ENCODE assay signal across 10 mouse cellular contexts in the genomic region with DNA sequence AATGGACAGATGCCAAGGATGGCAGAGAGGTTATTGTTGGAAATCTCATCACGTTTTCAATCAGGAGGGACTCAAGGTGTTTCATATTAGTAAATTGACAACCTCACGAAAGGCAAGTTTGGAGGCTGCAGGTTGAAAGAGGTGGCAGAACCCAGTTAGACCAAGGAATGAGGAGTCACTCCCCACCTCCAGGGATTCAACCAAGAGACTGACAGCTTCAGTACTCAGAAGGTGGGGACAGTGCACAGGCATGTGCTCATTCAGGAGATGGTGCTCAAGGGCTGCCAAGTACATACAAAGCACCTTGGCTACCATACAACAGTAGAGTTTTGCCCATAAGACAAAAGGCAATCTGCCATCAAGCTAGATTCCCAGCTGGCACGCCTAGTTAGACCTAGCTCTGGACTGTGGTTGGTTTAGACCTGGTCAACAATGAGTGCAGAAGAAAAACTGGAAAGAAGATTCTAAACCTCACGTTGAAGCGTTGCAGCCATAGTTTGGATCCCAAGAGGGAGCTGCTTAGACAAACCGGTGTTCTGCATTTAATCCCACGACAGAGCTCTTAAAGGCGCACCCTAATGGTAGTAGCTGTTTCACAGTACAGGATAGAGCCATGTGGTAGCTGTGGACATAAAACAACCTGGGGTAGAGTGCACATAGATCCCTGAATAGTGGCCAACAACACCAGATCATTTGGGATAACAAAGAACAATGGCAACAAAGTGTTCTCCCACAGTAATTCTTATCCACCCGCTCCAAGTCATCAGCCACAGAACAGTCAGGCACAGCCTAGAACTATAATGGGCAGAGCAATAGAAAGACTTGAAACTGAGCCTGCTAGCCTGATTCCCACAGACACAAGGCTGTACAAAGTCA. TPM values are rescaled to one million over a fixed set of nuclear protein-coding genes. Genes with fewer than 3 reads are reported as not detected.
DNase-seq lines count a peak whose midpoint lies in the region; ATAC-seq lines count a peak whose summit lies in the region.
"Had no signal": no experiment of that assay in that cellular context is flagged by ENCODE, and none has a peak within 500 bp of the region (broad histone marks: within the 10 kb centered on the region; RNA-seq: fewer than 3 reads in every experiment).

No protein-coding gene starts in this region.

- WGBS in heart, embryonic 13.5 days, result 77% methylated on average over 9 of the region's 9 CpGs
- WGBS in heart, embryonic 10.5 days, result 75% methylated on average over 9 of the region's 9 CpGs
- 82% methylated on average over 9 of the region's 9 CpGs for WGBS in neural tube, embryonic 11.5 days
- 80% methylated on average over 9 of the region's 9 CpGs for WGBS in hindbrain, embryonic 14.5 days

- H3K9me3 ChIP-seq in heart, embryonic 13.5 days, result no peaks in the 10 kb centered on the region
- H3K9me3 ChIP-seq in heart, embryonic 10.5 days, result no peaks in the 10 kb centered on the region
- H3K9me3 ChIP-seq in neural tube, embryonic 11.5 days (ENCODE audit: control insufficient read depth, low read length), result no peaks in the 10 kb centered on the region
- no peaks in the 10 kb centered on the region for H3K9me3 ChIP-seq in hindbrain, embryonic 14.5 days (ENCODE audit: control insufficient read depth, low read length)

- H3K9ac ChIP-seq in heart, embryonic 13.5 days, result no peak overlapping the region
- peak overlapping the region; percentile 18; the same call in 1 of the 2 replicates for H3K9ac ChIP-seq in neural tube, embryonic 11.5 days (ENCODE audit: low read length)
- peak overlapping the region; percentile 67; the same call in 1 of the 2 replicates for H3K9ac ChIP-seq in hindbrain, embryonic 14.5 days

- no peak for DNase-seq in heart, embryonic 10.5 days (ENCODE audit: low spot score)
- DNase-seq in neural tube, embryonic 11.5 days (ENCODE audit: low spot score), result no peak
- DNase-seq in neural tube, embryonic 10.5 days (ENCODE audit: extremely low spot score, low spot score), result no peak
- no peak for DNase-seq in hindbrain, embryonic 14.5 days (ENCODE audit: low spot score)
- no peak for DNase-seq in layer of hippocampus, postnatal 14 days (ENCODE audit: low spot score in 2 of 2)
- DNase-seq: right cerebral cortex, postnatal 25 days; thymus, postnatal 14 days had no signal

- no peak for ATAC-seq in heart, embryonic 13.5 days (ENCODE audit: extremely low read depth, insufficient number of reproducible peaks, low FRiP score, low TSS enrichment)
- ATAC-seq in neural tube, embryonic 11.5 days (ENCODE audit: insufficient read depth, low FRiP score, low TSS enrichment), result no peak
- ATAC-seq in hindbrain, embryonic 14.5 days (ENCODE audit: low FRiP score), result no peak
- ATAC-seq in inflammation-experienced regulatory T-cells, adult 6 months, result no peak
- no peak for ATAC-seq in megakaryocyte-erythroid progenitor cell, adult 5-6 weeks (replicated peaks; ENCODE audit: low FRiP score, low TSS enrichment, poor library complexity, severe bottlenecking)

- peaks cover 16% of the 10 kb centered on the region for H3K4me1 ChIP-seq in heart, embryonic 13.5 days
- H3K4me1 ChIP-seq in heart, embryonic 10.5 days, result peaks cover 21% of the 10 kb centered on the region
- no peaks in the 10 kb centered on the region; the same call in 1 of the 2 replicates for H3K4me1 ChIP-seq in neural tube, embryonic 11.5 days (ENCODE audit: control insufficient read depth, insufficient read depth, low read length)
- H3K4me1 ChIP-seq in hindbrain, embryonic 14.5 days (replicated peaks; ENCODE audit: control insufficient read depth, insufficient read depth, low read length), result peaks cover 21% of the 10 kb centered on the region

- peak overlapping the region; percentile 76 for H3K4me2 ChIP-seq in heart, embryonic 13.5 days
- H3K4me2 ChIP-seq in neural tube, embryonic 11.5 days (ENCODE audit: low read depth), result no peak overlapping the region
- H3K4me2 ChIP-seq in hindbrain, embryonic 14.5 days (replicated peaks), result peak overlapping the region; percentile 64

- H3K36me3 ChIP-seq in heart, embryonic 13.5 days, result 0 out of 2 replicates have a peak, but pooled peaks cover 4% of the 10 kb centered on the region
- 0 out of 2 replicates have a peak, but pooled peaks cover 1% of the 10 kb centered on the region for H3K36me3 ChIP-seq in heart, embryonic 10.5 days
- no peaks in the 10 kb centered on the region for H3K36me3 ChIP-seq in neural tube, embryonic 11.5 days (ENCODE audit: control insufficient read depth, insufficient read depth, low read length)
- H3K36me3 ChIP-seq in hindbrain, embryonic 14.5 days (replicated peaks; ENCODE audit: control insufficient read depth, insufficient read depth), result no peaks in the 10 kb centered on the region

- H3K27ac ChIP-seq in heart, embryonic 13.5 days (replicated peaks), result no peak overlapping the region
- no peak overlapping the region for H3K27ac ChIP-seq in heart, embryonic 10.5 days
- no peak overlapping the region for H3K27ac ChIP-seq in neural tube, embryonic 11.5 days (ENCODE audit: low read depth, low read length)
- peak overlapping the region; percentile 92 for H3K27ac ChIP-seq in hindbrain, embryonic 14.5 days

- H3K4me3 ChIP-seq in heart, embryonic 13.5 days, result no peak overlapping the region
- H3K4me3 ChIP-seq in heart, embryonic 10.5 days, result no peak overlapping the region
- H3K4me3 ChIP-seq in neural tube, embryonic 11.5 days (ENCODE audit: low read depth, low read length), result no peak overlapping the region
- H3K4me3 ChIP-seq in hindbrain, embryonic 14.5 days (replicated peaks; ENCODE audit: low read length), result peak overlapping the region; percentile 39

- no peaks in the 10 kb centered on the region for H3K27me3 ChIP-seq in heart, embryonic 13.5 days (replicated peaks)
- no peaks in the 10 kb centered on the region for H3K27me3 ChIP-seq in heart, embryonic 10.5 days (ENCODE audit: insufficient read depth, poor library complexity, severe bottlenecking)
- H3K27me3 ChIP-seq in neural tube, embryonic 11.5 days (ENCODE audit: control insufficient read depth, insufficient read depth, low read length), result no peaks in the 10 kb centered on the region
- H3K27me3 ChIP-seq in hindbrain, embryonic 14.5 days (ENCODE audit: control insufficient read depth, insufficient read depth, low read length), result no peaks in the 10 kb centered on the region

RNA-seq across cellular contexts. Expression of gene Pecr, which starts 27.5 kb away (rescaled TPM):
- polyA plus RNA-seq in heart, embryonic 13.5 days (2015; fragmentation: Nextera tagmentation; extraction: Ambion mirVana), result 20.4 and 23.7 TPM in 2 replicates
- polyA plus RNA-seq in heart, embryonic 10.5 days (2016; fragmentation: Nextera tagmentation; extraction: Ambion mirVana), result 20.4 and 28.6 TPM in 2 replicates
- polyA plus RNA-seq in neural tube, embryonic 11.5 days (2014; fragmentation: Nextera tagmentation; extraction: Ambion mirVana), result 14.0 and 17.3 TPM in 2 replicates
- polyA plus RNA-seq in hindbrain, embryonic 14.5 days (2014; fragmentation: Nextera tagmentation; extraction: Ambion mirVana), result 6.3 and 7.8 TPM in 2 replicates
- 1 to 10 TPM; 3.4 to 4.2 (median 4.1) TPM for polyA plus RNA-seq in inflammation-experienced regulatory T-cells, adult 6 months (2017; shearing (Covaris generic))
- 1 to 10 TPM; 5.9 to 6.1 TPM for total RNA-seq in layer of hippocampus, postnatal 14 days (2021)
- 16.5 and 18.1 TPM in 2 replicates for total RNA-seq in megakaryocyte-erythroid progenitor cell, adult 5-6 weeks (2014; fragmentation: Nextera tagmentation)
- 13.3 and 23.8 TPM in 2 replicates for total RNA-seq in megakaryocyte-erythroid progenitor cell, adult 5-6 weeks (2017)

RNA-seq across cellular contexts. Expression of gene Tmem169, which starts 27.6 kb away (rescaled TPM):
- 0.33 and 0.35 TPM in 2 replicates for polyA plus RNA-seq in heart, embryonic 13.5 days (2015; fragmentation: Nextera tagmentation; extraction: Ambion mirVana)
- polyA plus RNA-seq in heart, embryonic 10.5 days (2016; fragmentation: Nextera tagmentation; extraction: Ambion mirVana), result 0.36 and 1.1 TPM in 2 replicates
- polyA plus RNA-seq in neural tube, embryonic 11.5 days (2014; fragmentation: Nextera tagmentation; extraction: Ambion mirVana), result 17.8 and 22.6 TPM in 2 replicates
- polyA plus RNA-seq in hindbrain, embryonic 14.5 days (2014; fragmentation: Nextera tagmentation; extraction: Ambion mirVana), result 36.8 and 39.8 TPM in 2 replicates
- polyA plus RNA-seq in inflammation-experienced regulatory T-cells, adult 6 months (2017; shearing (Covaris generic)), result not detected
- 10 to 100 TPM; 25.5 to 26.1 TPM for total RNA-seq in layer of hippocampus, postnatal 14 days (2021)
- not detected in 2 replicates for total RNA-seq in megakaryocyte-erythroid progenitor cell, adult 5-6 weeks (2014; fragmentation: Nextera tagmentation)
- 0.08 TPM in 1 of 2 replicates, not detected in the other for total RNA-seq in megakaryocyte-erythroid progenitor cell, adult 5-6 weeks (2017)

RNA-seq across cellular contexts. Expression of gene Mreg, which starts 44.5 kb away (rescaled TPM):
- 4.0 TPM in 2 replicates for polyA plus RNA-seq in heart, embryonic 13.5 days (2015; fragmentation: Nextera tagmentation; extraction: Ambion mirVana)
- 4.0 and 4.2 TPM in 2 replicates for polyA plus RNA-seq in heart, embryonic 10.5 days (2016; fragmentation: Nextera tagmentation; extraction: Ambion mirVana)
- 31.0 and 38.8 TPM in 2 replicates for polyA plus RNA-seq in neural tube, embryonic 11.5 days (2014; fragmentation: Nextera tagmentation; extraction: Ambion mirVana)
- 2.7 and 3.9 TPM in 2 replicates for polyA plus RNA-seq in hindbrain, embryonic 14.5 days (2014; fragmentation: Nextera tagmentation; extraction: Ambion mirVana)
- under 1 TPM in 1 of 3 experiments, not detected in 2; 0.47 TPM for polyA plus RNA-seq in inflammation-experienced regulatory T-cells, adult 6 months (2017; shearing (Covaris generic))
- total RNA-seq in layer of hippocampus, postnatal 14 days (2021), result 1 to 10 TPM; 3.1 to 4.5 TPM
- not detected in 2 replicates for total RNA-seq in megakaryocyte-erythroid progenitor cell, adult 5-6 weeks (2014; fragmentation: Nextera tagmentation)
- total RNA-seq in megakaryocyte-erythroid progenitor cell, adult 5-6 weeks (2017), result not detected in 2 replicates

RNA-seq across cellular contexts. Expression of gene Xrcc5, which starts 50.6 kb away (rescaled TPM):
- polyA plus RNA-seq in heart, embryonic 13.5 days (2015; fragmentation: Nextera tagmentation; extraction: Ambion mirVana), result 18.1 TPM in 2 replicates
- polyA plus RNA-seq in heart, embryonic 10.5 days (2016; fragmentation: Nextera tagmentation; extraction: Ambion mirVana), result 24.1 and 35.1 TPM in 2 replicates
- polyA plus RNA-seq in neural tube, embryonic 11.5 days (2014; fragmentation: Nextera tagmentation; extraction: Ambion mirVana), result 58.1 and 61.0 TPM in 2 replicates
- 16.7 and 18.7 TPM in 2 replicates for polyA plus RNA-seq in hindbrain, embryonic 14.5 days (2014; fragmentation: Nextera tagmentation; extraction: Ambion mirVana)
- polyA plus RNA-seq in inflammation-experienced regulatory T-cells, adult 6 months (2017; shearing (Covaris generic)), result 10 to 100 TPM; 23.7 to 29.9 (median 26.1) TPM
- 10 to 100 TPM; 12.3 to 13.1 TPM for total RNA-seq in layer of hippocampus, postnatal 14 days (2021)
- 39.9 and 42.5 TPM in 2 replicates for total RNA-seq in megakaryocyte-erythroid progenitor cell, adult 5-6 weeks (2014; fragmentation: Nextera tagmentation)
- 72.9 and 78.9 TPM in 2 replicates for total RNA-seq in megakaryocyte-erythroid progenitor cell, adult 5-6 weeks (2017)
